Mouse (Mus musculus) small intestine, adult 2 months (tissue): ENCODE measurements around the gene AL732309.1.

Source experiments
- CTCF ChIP-seq: fragments of 200-500 bp; IDR thresholded peaks from 2 replicates; pipeline ENCODE4 v1.5.1; 2012; ENCODE audit warnings: low read depth, mild to moderate bottlenecking, control low read depth, inconsistent platforms, low read length, moderate library complexity, mixed read lengths; ENCODE audit not compliant: insufficient replicate concordance, insufficient read length; ENCODE audit errors: extremely low read depth
- POLR2A ChIP-seq: fragments of 200-500 bp; IDR thresholded peaks from 2 replicates; pipeline ENCODE4 v1.6.1; 2012; ENCODE audit warnings: low read depth, mild to moderate bottlenecking, control low read depth, inconsistent platforms, low read length, moderate library complexity

- TF ChIP-seq POLR2A, result no peak
- no peak for TF ChIP-seq CTCF
Observed at GRCm38 (mm10) chr2:25258887-25259286, 12.2 kb upstream of the AL732309.1 start.
